Mouse (Mus musculus) small intestine, adult 2 months (tissue): ENCODE results near the gene Hyal1.

Source experiments
- CTCF ChIP-seq: fragments of 200-500 bp; IDR thresholded peaks from 2 replicates; pipeline ENCODE4 v1.5.1; 2012; ENCODE audit warnings: low read depth, mild to moderate bottlenecking, control low read depth, inconsistent platforms, low read length, moderate library complexity, mixed read lengths; ENCODE audit not compliant: insufficient replicate concordance, insufficient read length; ENCODE audit errors: extremely low read depth
- POLR2A ChIP-seq: fragments of 200-500 bp; IDR thresholded peaks from 2 replicates; pipeline ENCODE4 v1.6.1; 2012; ENCODE audit warnings: low read depth, mild to moderate bottlenecking, control low read depth, inconsistent platforms, low read length, moderate library complexity

- TF ChIP-seq CTCF = no peak
- no peak for TF ChIP-seq POLR2A
Observed at GRCm38 (mm10) chr9:107587833-107588639, 11.3 kb downstream of the Hyal1 start.
